Mouse (Mus musculus): ENCODE results near the gene Vmn2r19.
"Not testable (repeated sequence)": the region's sequence is repeated elsewhere in the genome, so short reads cannot be mapped to it uniquely, and the experiment has no call there.

Gene Vmn2r19

DNA sequence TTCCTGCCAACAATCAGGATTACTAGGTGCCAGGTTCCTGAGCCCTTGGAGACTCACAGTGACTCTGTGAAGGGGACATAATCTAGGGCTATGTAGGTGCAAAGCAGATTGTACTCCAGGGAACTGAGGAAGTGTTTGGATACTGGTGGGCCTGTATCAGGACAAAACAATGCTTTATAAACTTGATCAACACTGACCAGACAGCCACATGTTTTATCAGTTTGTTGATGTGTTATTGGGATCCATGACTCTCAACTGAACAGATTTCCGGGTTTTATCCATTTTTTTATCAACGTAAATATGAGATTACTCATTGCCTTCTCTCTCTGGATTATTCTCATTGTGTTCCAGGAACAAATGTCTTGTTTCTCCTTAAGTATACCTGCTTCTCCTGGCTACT is at the start of gene Vmn2r19:
Gene Vmn2r19 (plus strand): TSS at position 301 of the 400 bp plus-strand sequence.
- DNase-seq (ENCODE audit: low read depth), result no peak

DNA sequence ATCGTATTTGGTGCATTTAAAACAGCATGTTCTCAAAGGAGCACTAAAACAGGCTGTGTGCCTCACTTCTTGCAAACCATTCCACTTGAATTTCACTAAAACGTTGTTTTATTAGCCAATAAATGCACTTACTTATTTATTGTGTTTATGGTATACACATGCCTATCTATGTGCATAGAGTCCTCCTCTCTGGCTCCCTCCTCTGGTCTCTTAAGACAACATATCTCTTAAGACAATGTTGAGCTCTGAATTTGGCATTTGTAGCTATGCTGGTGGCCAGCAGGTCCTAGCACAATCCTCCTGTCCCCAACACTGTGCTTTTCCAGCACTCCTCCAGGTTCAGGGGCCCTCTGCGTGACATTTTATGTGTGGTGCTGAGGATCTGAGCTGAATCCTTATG is 49.2 kb upstream of the Vmn2r19 start:
- no peak for DNase-seq (ENCODE audit: low read depth)

DNA sequence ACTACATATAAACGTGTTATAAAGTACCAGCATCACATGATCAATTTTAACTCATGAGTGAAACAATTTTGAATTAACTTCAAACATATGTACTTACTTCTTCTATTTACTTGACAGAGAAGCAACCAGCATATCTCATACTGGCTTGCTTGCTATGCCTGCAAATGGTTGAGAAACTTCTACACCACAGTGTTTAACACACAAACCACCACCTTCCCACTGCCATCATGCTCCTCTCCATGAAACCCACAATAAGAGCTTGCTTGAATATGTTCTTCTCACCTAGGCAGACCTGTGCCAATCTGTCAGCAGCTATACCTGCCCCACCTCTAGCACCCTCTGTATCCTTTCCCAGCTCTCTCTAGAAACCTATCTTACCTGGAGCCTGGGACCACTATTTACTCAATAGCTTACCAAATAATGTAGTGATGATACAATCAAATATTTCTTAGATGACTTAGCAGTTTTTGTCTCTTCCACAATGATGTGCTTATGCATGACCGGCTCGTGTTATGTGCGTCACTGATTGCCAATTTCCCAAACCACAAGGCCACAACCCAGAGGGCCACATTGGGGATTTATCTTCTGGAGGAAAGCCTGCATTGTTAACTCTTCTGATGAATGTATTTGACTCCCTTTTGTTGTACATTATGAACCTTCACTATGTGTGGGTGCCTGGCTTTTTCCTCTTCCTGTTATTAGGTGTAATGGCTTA is 48.1 kb upstream of the Vmn2r19 start:
- DNase-seq (ENCODE audit: low read depth), result no peak

DNA sequence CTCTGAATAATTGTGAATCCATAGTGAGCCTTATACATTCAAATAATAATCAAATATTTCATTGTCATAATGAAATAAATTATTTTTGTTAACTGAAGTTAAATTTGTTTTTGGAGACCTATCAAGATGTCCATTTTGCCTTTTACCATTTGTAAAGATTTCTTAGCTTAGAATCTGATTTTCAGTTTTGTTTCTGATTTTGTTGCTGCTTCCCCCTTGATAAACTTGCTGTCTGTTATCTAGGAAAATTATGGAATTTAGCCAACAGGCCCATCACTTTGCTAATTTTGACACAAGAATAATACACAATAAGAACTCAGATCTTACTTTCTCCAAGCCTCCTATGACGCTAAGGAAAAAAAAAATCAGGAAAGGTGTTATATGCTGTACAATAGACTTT is 47.3 kb upstream of the Vmn2r19 start:
- DNase-seq (ENCODE audit: low read depth), result no peak

DNA sequence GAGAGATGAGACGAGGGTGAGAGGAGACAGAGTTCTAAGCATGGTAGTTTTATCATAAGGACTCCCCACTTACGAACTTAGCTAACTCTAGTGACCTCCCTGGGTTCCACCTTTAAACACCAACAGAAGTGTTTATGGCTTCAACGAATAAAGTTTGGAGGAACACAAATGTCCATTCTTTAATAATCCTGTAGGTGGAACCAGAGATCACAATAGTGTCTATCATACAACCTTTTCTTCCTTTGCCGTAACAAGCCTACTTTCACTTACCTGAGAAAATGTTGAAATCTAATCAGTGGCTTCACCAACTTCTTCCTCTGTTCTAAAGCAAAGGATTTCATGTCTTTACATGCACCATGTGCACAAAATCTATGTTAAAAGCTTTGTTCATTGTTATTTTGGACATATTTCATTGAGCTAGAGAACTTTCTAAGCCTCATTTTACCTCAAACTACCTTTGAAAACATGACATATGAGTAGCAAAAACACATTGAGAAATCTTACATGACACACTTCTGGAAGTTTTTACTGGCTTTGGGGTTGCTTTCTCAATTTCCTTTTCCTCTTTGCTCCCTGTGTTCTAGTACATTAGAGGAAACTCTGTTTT is 46.5 kb upstream of the Vmn2r19 start, which contains the start of gene Clec4d:
Gene Clec4d (plus strand): TSS at position 557 of the 607 bp plus-strand sequence.
- no peak for DNase-seq (ENCODE audit: low read depth)

DNA sequence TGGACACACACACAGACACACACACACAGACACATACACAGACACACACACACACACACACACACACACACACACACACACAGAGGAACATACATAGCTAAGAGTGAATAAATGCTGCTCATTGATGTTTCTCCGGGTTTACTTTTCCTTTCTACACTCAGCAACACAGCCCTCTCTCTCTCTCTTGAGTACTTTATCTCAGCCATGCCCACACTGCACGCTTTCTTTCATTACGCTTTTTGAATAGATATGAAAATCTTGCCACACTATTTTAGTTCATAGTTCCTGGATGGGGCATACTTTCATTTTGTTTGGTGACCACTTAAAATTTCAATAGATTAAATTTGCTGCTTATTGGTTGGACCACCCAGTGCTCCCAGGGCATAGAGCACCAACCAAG is 43.9 kb upstream of the Vmn2r19 start:
- DNase-seq (ENCODE audit: low read depth), result no peak

DNA sequence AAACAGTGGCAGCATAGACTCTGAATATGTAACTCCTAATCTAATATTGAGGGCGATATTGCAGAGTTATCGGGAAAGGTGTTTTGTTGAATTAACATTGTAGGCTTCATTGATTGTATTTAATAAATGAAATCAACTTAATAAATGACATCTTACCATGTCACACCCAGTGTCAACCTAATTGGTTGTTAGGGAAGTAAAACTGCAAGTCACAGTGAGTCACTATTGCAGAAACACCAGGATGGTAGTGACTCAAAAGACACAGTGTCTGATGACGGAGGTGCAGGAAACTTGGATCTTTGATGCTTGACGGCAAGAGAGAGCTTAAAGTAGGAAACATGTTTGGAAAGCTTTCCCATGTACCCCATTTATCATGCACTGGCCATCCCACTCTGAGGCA is 42.3 kb upstream of the Vmn2r19 start:
- no peak for DNase-seq (ENCODE audit: low read depth)

DNA sequence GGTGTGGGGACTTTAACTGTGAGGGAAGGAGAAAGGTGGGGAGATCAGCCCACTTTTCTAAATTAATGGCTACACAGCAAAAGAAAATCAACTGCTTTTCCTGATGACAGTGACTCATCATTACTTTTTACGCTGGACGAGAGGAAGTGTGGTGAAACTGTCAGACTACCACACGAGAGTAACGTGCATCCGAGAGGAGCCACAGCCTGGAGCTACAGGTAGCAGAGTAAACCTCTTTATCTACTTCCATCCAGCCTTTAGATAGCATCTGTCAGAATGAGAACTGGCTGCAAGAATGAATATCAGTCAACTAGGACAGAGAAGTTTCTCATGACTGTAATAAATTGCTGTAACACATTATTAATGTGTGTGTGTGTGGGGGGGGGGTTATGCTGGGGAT is 41.2 kb upstream of the Vmn2r19 start:
- DNase-seq (ENCODE audit: low read depth), result no peak

DNA sequence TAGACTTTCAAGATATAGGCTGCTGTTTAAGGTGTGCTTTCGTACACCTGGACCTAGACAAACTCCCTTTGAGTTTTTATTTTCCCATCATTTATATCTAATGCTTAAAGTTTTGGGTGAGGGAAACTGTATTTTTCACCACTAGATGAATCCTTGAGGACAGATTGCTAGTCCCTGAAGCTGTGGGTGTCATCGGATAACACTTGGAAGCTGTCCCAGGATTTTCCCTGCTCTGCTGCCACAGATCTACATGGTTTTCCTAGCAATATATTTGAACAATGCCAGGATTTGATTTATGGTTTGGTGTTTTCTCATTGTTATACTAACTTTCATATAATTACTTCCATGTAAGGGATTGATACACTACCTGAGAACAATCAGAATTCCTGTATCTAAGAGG is 28.7 kb upstream of the Vmn2r19 start:
- no peak for DNase-seq (ENCODE audit: low read depth)

DNA sequence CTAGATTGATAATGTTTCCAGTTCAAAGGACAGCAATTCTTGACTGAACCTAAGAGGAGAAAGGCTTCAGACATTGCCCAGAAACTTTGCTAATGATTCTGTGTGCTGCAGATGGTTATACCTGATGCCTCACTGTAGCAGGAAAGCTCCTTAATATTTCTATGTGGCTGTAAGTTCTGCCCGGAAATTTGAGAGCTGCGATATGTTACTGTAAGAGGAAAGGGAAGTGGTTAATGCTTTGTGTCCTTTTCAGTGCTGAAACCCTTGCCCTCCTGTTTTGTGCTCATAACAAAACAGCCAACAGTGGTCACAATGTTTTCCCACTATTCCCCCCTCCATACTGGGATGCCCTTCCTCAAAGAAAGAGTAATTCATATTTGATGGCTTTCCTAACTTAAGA is 21.8 kb upstream of the Vmn2r19 start:
- no peak for DNase-seq (ENCODE audit: low read depth)

DNA sequence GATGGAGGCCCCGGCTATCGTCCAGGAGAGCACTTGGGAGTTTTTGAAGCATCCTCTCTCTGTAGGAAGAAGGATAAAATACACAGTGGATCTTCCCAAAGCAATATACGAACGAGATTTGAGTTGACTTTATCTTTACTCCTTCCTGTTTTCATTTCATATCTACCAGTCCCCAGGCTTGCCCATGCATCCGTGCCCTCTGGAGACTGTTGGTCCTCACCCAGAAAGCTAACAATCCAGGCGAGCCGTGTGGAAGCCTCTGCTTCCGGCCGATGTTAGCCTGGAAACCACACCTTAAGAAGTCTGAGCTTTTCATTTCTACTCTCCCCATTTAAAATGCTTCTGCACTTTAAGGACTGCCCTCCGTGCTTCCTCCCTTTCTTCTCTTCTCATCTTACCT is 19.2 kb upstream of the Vmn2r19 start:
- DNase-seq (ENCODE audit: low read depth), result no peak

DNA sequence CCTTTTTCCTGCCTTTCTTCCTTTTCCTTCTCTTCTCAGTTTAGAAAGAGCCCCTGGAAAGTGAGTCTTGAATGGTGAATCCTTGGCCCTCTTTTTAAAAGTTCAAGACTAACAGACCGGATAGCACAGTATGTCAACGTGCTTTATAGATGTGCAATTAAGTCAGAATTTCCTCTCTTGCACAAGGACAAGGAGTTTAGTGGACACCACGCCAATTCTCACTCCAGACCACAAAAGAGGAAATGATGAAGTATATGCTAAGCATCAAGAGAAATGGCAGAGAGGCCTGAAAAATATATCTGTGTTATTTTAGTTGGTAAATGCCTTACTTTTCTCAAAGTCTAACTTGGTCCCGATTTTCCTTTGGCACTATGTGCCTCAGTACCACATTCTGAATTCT is 18.4 kb upstream of the Vmn2r19 start, which contains the start of gene Clec4e:
Gene Clec4e (minus strand): TSS at position 118 of the 400 bp plus-strand sequence.
- DNase-seq (ENCODE audit: low read depth), result no peak

DNA sequence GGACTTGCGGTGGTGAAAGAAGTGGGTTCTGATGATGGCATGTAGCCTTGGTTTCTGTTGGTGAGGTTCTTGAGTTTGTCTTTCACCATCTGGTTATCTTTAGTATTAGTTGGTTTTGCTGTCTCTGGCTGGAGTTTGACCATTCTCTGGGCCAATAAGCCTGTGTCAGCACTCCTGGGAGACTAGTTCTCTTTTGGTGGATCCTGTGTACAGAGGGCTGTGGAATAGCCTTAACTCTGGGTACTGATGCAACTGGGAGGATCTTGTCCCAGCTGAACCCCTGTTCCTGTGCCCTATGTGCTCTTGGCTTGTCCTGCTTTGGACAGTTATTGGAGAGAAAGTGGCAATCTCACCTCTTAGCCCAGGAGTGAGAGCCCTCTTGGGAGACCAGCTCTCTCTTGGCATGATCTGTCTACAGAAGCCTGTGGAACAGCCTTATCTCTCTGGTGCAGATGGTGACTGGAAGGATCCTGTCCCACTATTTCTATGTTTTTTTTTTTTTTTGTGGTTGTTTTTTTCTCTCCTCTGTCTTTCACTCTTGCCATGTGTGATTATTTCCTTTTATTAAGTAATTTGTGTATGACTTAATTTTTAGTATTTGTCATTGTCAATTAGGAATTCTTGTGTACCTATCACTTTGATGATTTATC is 15.3 kb upstream of the Vmn2r19 start:
- no peak for DNase-seq (ENCODE audit: low read depth)

DNA sequence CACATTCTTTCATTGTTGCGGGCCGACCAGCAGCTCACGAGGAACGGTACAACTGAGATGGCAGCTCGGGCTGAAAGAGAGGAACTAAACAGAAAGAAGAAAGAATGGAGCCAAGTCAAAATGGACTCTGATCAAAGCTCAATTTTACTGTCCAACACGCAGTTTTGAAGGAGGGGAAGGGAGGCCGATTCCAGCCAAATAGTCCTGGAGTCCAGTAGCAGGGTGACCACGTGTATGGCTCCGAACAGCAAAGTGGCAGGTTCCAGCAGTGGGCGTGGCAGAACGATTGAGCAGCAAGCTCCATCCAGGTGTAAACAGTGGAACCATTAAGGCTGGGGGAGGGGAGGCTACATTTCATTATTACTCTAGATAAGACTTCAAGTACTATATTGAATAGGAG is 14.6 kb upstream of the Vmn2r19 start:
- not testable (repeated sequence) for DNase-seq (ENCODE audit: low read depth)

DNA sequence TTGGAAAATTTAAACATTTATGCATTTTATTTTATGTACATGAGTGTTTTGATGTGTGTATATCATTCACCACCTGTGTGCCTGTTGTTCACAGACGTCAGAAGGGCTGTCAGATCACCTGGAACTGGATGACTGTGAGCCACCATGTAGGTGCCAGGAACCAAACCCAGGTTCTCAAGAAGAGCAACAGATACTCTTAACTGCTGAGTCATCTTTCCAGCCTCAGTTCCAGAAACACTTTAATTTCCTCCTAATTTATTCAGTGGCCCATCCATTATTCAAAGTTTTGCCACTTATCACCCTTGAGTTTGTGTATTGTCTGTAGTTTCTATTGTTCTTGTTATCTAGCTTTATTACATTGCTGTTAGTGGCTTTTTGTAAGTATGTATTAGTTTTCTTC is 11.4 kb upstream of the Vmn2r19 start:
- no peak for DNase-seq (ENCODE audit: low read depth)

DNA sequence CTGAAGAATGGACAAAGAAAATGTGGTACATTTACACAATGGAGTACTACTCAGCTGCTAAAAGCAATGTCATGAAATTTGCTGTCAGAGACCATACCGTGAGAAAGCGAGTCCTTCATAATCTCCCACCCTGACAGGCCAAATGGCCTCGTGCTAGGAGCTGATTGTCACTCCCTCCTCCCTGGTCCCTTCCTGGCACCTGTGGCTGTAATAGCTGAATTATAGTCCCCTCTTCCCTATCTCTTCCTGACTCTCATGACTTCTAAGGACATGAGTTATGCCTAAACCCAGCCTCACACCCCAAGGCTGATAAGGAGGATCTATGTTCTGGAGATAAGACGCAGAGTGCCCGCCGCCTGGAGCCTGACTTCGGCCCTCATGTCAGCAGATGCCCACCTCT is 1.8 kb upstream of the Vmn2r19 start:
- not testable (repeated sequence) for DNase-seq (ENCODE audit: low read depth)

DNA sequence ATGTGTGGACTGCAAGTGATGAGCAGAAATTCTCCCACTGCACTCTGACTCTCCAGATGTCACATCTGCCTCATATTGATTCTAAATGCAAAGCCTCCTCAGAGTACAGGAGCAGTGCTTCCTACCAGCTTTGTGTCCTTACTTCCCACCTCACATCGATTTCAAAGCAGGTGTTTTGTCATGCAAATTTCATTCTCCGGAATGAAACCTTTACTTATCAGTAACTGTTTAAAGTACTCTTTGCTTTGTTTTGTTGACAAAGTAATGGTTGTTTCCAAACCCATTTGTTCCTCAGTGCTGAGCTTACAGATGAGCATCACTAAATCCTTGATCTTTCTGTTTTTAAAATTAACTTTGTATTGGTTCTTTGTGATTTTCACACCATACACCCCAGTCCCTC is 24.4 kb downstream of the Vmn2r19 start:
- DNase-seq (ENCODE audit: low read depth), result no peak

DNA sequence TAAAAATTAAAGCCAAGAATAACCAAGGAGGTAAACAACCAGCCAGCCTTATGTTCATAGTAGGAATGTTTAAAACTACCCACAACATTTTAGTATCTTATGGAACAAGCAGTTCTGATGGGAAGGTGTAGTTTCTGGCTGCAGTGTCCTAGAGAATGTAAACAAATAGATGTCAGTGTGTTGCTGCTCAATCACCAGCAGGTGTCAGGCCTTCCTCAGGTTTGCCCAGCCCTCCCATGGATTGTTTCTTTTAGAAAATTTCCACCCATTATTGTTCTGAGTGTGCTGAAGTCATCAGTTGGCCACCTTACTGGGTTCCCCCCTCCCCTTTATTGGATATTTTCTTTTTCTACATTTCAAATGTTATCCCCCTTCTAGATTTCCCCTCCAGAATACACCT is 32.0 kb downstream of the Vmn2r19 start:
- DNase-seq (ENCODE audit: low read depth), result no peak

DNA sequence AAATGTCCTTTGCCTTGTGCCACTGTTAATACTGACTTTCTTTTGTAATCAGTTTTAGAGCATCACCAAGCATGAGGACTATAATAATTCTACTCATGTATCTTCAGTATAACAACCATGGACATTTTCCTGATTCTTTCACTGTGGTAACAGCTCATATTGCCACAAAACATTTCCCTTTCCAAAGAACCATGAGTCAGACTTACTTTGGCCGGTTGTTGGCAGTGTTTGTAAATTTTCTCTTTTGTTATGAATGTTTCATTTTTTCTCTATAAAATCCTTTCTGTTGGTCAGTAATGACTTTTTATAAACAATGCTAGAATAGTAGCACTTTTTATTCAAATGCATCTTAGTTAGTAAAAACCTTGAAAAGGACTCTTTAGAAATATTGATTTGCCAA is 38.0 kb downstream of the Vmn2r19 start:
- DNase-seq (ENCODE audit: low read depth), result no peak
